Mouse (Mus musculus) liver, embryonic 13.5 days (tissue): Measurements from ENCODE around the gene Lrrc4. TPM values are rescaled to one million over a fixed set of nuclear protein-coding genes. Genes with fewer than 3 reads are reported as not detected.

Experiments
- ATAC-seq: fragments of 200-750 bp; cut with Nextera tagmentation; 2 replicates; pipeline ENCODE4 v1.8.0; 2017; ENCODE audit warnings: low read depth, mild to moderate bottlenecking, moderate number of reproducible peaks, moderate library complexity
- DNase-seq: peaks from one replicate; pipeline ENCODE4 v3.0.0; 2022
- H3K27ac ChIP-seq: fragments of 300-500 bp; sonication (generic); 2 replicates; pipeline ENCODE4 v1.5.1; 2015; ENCODE audit warnings: moderate library complexity, mild to moderate bottlenecking, inconsistent platforms
- H3K27me3 ChIP-seq: fragments of 300-500 bp; sonication (generic); 2 replicates; pipeline ENCODE4 v1.6.1; 2015; ENCODE audit warnings: mild to moderate bottlenecking, inconsistent platforms
- H3K36me3 ChIP-seq: fragments of 300-500 bp; sonication (generic); 2 replicates; pipeline ENCODE4 v1.6.1; 2015; ENCODE audit warnings: mild to moderate bottlenecking, inconsistent platforms
- H3K4me1 ChIP-seq: fragments of 300-500 bp; sonication (generic); replicated peaks from 2 replicates; pipeline ENCODE4 v1.6.1; 2015; ENCODE audit warnings: inconsistent platforms
- H3K4me2 ChIP-seq: fragments of 300-500 bp; sonication (generic); 2 replicates; pipeline ENCODE4 v1.6.1; 2015; ENCODE audit warnings: inconsistent platforms, mild to moderate bottlenecking, moderate library complexity
- H3K4me3 ChIP-seq: fragments of 300-500 bp; sonication (generic); replicated peaks from 2 replicates; pipeline ENCODE4 v1.5.1; 2015; ENCODE audit warnings: mild to moderate bottlenecking, inconsistent platforms
- H3K9ac ChIP-seq: fragments of 300-500 bp; sonication (generic); 2 replicates; pipeline ENCODE4 v1.6.1; 2015; ENCODE audit warnings: mild to moderate bottlenecking, inconsistent platforms
- H3K9me3 ChIP-seq: fragments of 300-500 bp; sonication (generic); replicated peaks from 2 replicates; pipeline ENCODE4 v1.6.1; 2016; ENCODE audit warnings: inconsistent platforms
- WGBS: fragments of 180-500 bp; shearing (Covaris S2); methylation state at CpG from one replicate; pipeline ENCODE4 v1.1.7; 2015; ENCODE audit not compliant: insufficient replicate concordance; 5-methylcytosine and 5-hydroxymethylcytosine counted together
- polyA plus RNA-seq: library from polyadenylated mRNA; unstranded; fragments of >200 nt; fragmentation: Nextera tagmentation; extraction: Ambion mirVana; gene quantifications from 2 replicates; pipeline ENCODE4 v1.2.1, GENCODE M21; 2015

Lrrc4 gene
- polyA plus RNA-seq, 1 experiment from 2014 or later, result 0.08 TPM

DNA sequence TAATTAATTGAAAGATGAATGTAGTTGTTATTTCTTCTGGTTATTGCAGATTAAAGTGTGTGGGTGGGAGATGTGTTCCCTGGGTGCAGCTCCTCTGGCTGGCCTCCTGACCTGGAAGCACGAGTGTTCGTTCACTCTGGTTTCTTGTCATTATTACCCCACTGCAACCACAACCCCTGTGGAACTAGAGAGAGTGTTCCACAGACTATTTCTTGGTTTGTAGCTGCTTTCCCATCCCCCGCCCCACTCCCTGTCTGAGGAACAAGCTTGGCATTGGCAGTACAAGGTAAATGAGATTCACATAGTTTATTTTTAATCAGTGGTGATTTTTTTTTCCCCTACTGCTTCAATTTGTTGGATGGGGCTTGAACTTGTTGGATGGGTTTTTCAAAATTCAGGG is 166.8 kb downstream of the Lrrc4 start:
- Histone ChIP-seq H3K36me3 (0 out of 2 replicates have a peak, but pooled peaks cover 3% of the 10 kb centered on the region), H3K27ac (no peak overlapping the region), H3K9ac (no peak overlapping the region), H3K9me3 (no peaks in the 10 kb centered on the region), H3K4me3 (no peak overlapping the region), H3K27me3 (no peaks in the 10 kb centered on the region), H3K4me1 (no peaks in the 10 kb centered on the region), H3K4me2 (no peak overlapping the region)
- no peak for ATAC-seq
- WGBS, result 68% methylated on average over 3 of the region's 3 CpGs
- no peak for DNase-seq

DNA sequence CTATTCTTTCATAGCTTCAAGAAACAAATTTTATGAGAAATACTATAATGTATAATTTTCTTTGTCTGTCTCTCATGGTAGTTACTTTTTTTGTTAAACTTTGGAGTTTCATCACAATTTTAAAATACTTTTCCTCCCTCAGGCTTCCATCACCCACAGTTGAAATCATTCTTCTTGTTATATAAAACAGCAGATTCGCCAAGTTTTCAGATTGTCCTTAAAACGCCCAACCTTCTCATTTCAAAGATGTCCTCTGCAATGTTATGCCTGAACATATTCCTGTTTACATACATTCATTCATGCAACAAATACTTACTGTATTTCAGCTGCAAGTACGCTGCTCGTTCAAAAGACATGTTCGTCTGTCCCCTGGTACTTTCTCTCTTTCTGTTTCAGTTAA is 167.9 kb downstream of the Lrrc4 start:
- WGBS, result 81% methylated on average over 5 of the region's 5 CpGs
- no peak for ATAC-seq

GRCm38 (mm10) chr6:28663004-28663403 is 168.5 kb downstream of the Lrrc4 start:
- no peaks in the 10 kb centered on the region for H3K27me3 ChIP-seq
- no peaks in the 10 kb centered on the region for H3K9me3 ChIP-seq
- no peak overlapping the region for H3K27ac ChIP-seq
- DNase-seq, result no peak
- no peak overlapping the region for H3K4me2 ChIP-seq
- 0 out of 2 replicates have a peak, but pooled peaks cover 3% of the 10 kb centered on the region for H3K36me3 ChIP-seq
- no peak overlapping the region for H3K9ac ChIP-seq
- no peak for ATAC-seq
- 78% methylated on average over 3 of the region's 3 CpGs for WGBS
- H3K4me1 ChIP-seq, result no peaks in the 10 kb centered on the region
- no peak overlapping the region for H3K4me3 ChIP-seq

More for the DNA sequence above, 167.9 kb downstream of the Lrrc4 start:
- H3K27me3 ChIP-seq, result no peaks in the 10 kb centered on the region
- H3K27ac ChIP-seq, result no peak overlapping the region
- no peaks in the 10 kb centered on the region for H3K9me3 ChIP-seq
- 0 out of 2 replicates have a peak, but pooled peaks cover 3% of the 10 kb centered on the region for H3K36me3 ChIP-seq
- no peak overlapping the region for H3K9ac ChIP-seq
- no peak overlapping the region for H3K4me2 ChIP-seq
- no peak overlapping the region for H3K4me3 ChIP-seq
- DNase-seq, result no peak
- no peaks in the 10 kb centered on the region for H3K4me1 ChIP-seq

- Histone ChIP-seq H3K9me3 (no peaks in the 10 kb centered on the region), H3K4me2 (no peak overlapping the region), H3K4me3 (no peak overlapping the region), H3K27me3 (no peaks in the 10 kb centered on the region), H3K27ac (no peak overlapping the region), H3K4me1 (no peaks in the 10 kb centered on the region), H3K36me3 (peaks cover 6% of the 10 kb centered on the region; the same call in 1 of the 2 replicates), H3K9ac (no peak overlapping the region)
- DNase-seq (no peak), ATAC-seq (no peak)
- WGBS, result 86% methylated on average over 5 of the region's 5 CpGs
Measured at GRCm38 (mm10) chr6:28656511-28656910, 175.0 kb downstream of the Lrrc4 start.

- Histone ChIP-seq H3K4me2 (no peak overlapping the region), H3K27me3 (no peaks in the 10 kb centered on the region), H3K9ac (no peak overlapping the region), H3K9me3 (no peaks in the 10 kb centered on the region), H3K4me3 (no peak overlapping the region), H3K4me1 (no peaks in the 10 kb centered on the region), H3K36me3 (no peaks in the 10 kb centered on the region), H3K27ac (no peak overlapping the region)
- no peak for DNase-seq
- ATAC-seq, result no peak
Measured at GRCm38 (mm10) chr6:28645231-28645630, 186.3 kb downstream of the Lrrc4 start.

DNA sequence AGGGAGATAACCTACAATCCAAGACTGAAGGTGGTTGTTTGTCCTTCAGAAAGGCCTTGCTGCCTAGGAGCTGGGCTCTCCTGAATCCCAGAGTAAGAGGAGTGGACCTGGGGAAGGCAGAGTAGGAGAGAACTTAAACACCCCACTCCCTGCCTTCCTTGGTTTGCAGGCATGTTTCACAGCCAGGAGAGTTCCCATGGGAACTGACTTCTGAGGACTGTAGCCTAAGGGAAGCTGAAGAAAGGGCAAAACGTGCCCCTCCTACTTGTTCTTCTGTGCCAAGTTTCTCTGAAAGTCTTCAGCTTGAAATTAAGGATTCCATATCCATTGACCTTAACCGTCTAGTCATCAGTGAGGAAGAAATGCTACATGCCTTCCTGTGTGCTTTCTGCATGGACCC is 188.6 kb downstream of the Lrrc4 start:
- ATAC-seq (no peak), DNase-seq (no peak)
- Histone ChIP-seq H3K9me3 (no peaks in the 10 kb centered on the region), H3K4me2 (no peak overlapping the region), H3K36me3 (no peaks in the 10 kb centered on the region), H3K4me1 (no peaks in the 10 kb centered on the region), H3K4me3 (no peak overlapping the region), H3K9ac (no peak overlapping the region), H3K27ac (no peak overlapping the region), H3K27me3 (no peaks in the 10 kb centered on the region)
- WGBS, result 66% methylated on average over 2 of the region's 2 CpGs

GRCm38 (mm10) chr6:28640088-28640487 is 191.5 kb downstream of the Lrrc4 start:
- no peak overlapping the region for H3K4me3 ChIP-seq
- H3K27ac ChIP-seq, result no peak overlapping the region
- 86% methylated on average over 5 of the region's 5 CpGs for WGBS
- no peaks in the 10 kb centered on the region for H3K27me3 ChIP-seq
- ATAC-seq (no peak), DNase-seq (no peak)
- peaks cover 13% of the 10 kb centered on the region for H3K4me1 ChIP-seq
- no peak overlapping the region for H3K4me2 ChIP-seq
- H3K36me3 ChIP-seq, result no peaks in the 10 kb centered on the region
- H3K9ac ChIP-seq, result no peak overlapping the region
- no peaks in the 10 kb centered on the region for H3K9me3 ChIP-seq

- WGBS, result 43% methylated on average over 6 of the region's 6 CpGs
- Histone ChIP-seq H3K4me2 (no peak overlapping the region), H3K9me3 (no peaks in the 10 kb centered on the region), H3K27ac (peak overlapping the region; percentile 37; the same call in 1 of the 2 replicates), H3K4me3 (no peak overlapping the region), H3K36me3 (peaks cover 5% of the 10 kb centered on the region; the same call in 1 of the 2 replicates), H3K9ac (no peak overlapping the region), H3K4me1 (peaks cover 27% of the 10 kb centered on the region), H3K27me3 (no peaks in the 10 kb centered on the region)
- no peak for DNase-seq
- ATAC-seq, result peak; percentile 72
Measured at GRCm38 (mm10) chr6:28635531-28636348, 195.8 kb downstream of the Lrrc4 start.

GRCm38 (mm10) chr6:28635092-28635491 is 196.5 kb downstream of the Lrrc4 start:
- H3K9ac ChIP-seq, result no peak overlapping the region
- DNase-seq (no peak), ATAC-seq (peak; percentile 32; the same call in 1 of the 2 replicates)
- peaks cover 32% of the 10 kb centered on the region for H3K4me1 ChIP-seq
- H3K9me3 ChIP-seq, result no peaks in the 10 kb centered on the region
- H3K4me3 ChIP-seq, result no peak overlapping the region
- H3K36me3 ChIP-seq, result peaks cover 5% of the 10 kb centered on the region; the same call in 1 of the 2 replicates
- H3K27me3 ChIP-seq, result no peaks in the 10 kb centered on the region
- H3K4me2 ChIP-seq, result no peak overlapping the region
- whole genome bisulfite sequencing, result 55% methylated on average over 1 of the region's 1 CpGs
- H3K27ac ChIP-seq, result peak overlapping the region; percentile 37; the same call in 1 of the 2 replicates

DNA sequence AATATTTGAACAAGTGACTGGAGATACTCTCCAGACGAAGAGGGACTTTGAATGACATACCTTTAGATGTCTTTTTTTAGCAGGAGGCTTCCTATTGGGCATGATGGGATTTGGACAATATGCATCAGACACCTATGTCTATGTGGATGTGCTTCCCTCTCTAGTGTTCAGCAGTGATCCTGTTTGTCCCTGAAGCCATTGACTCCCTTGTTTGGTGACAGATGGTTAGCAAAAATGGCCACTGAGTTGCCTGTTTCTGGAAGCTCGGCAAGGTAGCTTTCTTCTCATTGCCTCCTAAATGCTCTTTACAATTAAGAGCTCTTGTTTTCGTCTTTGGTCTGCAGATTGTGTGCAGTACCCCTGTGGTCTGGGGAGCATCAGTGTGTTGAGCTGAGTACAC is 197.9 kb downstream of the Lrrc4 start:
- Histone ChIP-seq H3K9me3 (no peaks in the 10 kb centered on the region), H3K4me2 (no peak overlapping the region), H3K4me3 (no peak overlapping the region), H3K27me3 (no peaks in the 10 kb centered on the region), H3K4me1 (peaks cover 44% of the 10 kb centered on the region), H3K27ac (no peak overlapping the region), H3K9ac (no peak overlapping the region), H3K36me3 (peaks cover 6% of the 10 kb centered on the region; the same call in 1 of the 2 replicates)
- ATAC-seq (no peak), DNase-seq (no peak)
- 57% methylated on average over 3 of the region's 3 CpGs for WGBS

GRCm38 (mm10) chr6:28633120-28633519 is 198.4 kb downstream of the Lrrc4 start:
- Histone ChIP-seq H3K27me3 (no peaks in the 10 kb centered on the region), H3K4me2 (no peak overlapping the region), H3K27ac (no peak overlapping the region), H3K4me1 (peaks cover 49% of the 10 kb centered on the region), H3K9me3 (no peaks in the 10 kb centered on the region), H3K9ac (no peak overlapping the region), H3K4me3 (no peak overlapping the region), H3K36me3 (peaks cover 10% of the 10 kb centered on the region; the same call in 1 of the 2 replicates)
- DNase-seq, result no peak
- no peak for ATAC-seq
- WGBS, result 52% methylated on average over 2 of the region's 2 CpGs

DNA sequence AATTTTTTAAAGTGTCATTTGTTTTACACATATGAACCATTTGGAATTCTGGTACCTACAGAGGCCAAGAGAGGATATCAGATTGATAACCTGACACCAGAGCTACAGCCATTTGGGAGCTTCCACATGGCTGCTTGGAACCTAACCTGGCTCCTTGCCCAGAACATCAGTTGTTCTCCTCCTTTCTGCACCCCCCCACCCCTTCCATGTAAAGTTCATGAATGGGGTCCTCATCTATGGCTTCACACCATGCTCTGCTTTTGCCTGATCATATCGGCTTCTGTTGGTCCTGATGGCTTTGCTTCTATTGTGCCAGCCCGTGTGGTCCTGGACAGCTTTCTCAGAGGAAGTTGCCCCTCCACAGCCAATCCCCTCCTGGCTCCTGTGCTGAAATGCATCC is 200.6 kb downstream of the Lrrc4 start:
- peaks cover 25% of the 10 kb centered on the region for H3K36me3 ChIP-seq
- peaks cover 55% of the 10 kb centered on the region for H3K4me1 ChIP-seq
- no peaks in the 10 kb centered on the region for H3K27me3 ChIP-seq
- H3K4me3 ChIP-seq, result no peak overlapping the region
- no peak for ATAC-seq
- H3K9me3 ChIP-seq, result no peaks in the 10 kb centered on the region
- no peak overlapping the region for H3K27ac ChIP-seq
- 77% methylated on average over 2 of the region's 2 CpGs for WGBS
- no peak overlapping the region for H3K9ac ChIP-seq
- no peak for DNase-seq
- H3K4me2 ChIP-seq, result no peak overlapping the region
